Mouse (Mus musculus): ENCODE data around the gene Dram1.

DNA sequence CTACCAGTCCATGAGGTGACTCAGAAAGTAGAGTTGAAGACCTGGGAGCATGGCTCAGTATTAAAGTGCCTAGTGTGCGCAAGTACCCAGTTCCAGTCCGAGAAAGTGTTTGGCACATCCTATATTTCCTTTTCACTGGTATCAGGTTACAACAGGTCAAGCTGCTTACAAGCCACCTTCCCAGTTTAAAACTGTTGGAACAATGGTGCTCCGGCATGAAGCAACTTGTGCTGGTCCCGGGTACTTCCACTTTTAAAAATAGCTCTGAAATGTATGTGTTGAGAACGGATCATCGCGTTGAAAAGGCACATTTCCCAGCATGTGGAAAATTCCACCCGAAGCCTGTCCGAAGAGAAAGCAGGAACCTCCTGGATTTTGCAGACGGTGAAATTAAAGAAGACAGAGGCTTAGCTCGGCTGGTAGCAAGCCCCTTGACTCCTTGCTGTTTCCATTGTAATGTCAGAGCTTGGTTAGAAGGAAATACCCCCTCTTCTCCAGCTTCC is 32.9 kb downstream of the Dram1 start:
- TF ChIP-seq POLR2A (IDR thresholded peaks at IDR 0.05; ENCODE audit: low read depth, low read length): no peak
- TF ChIP-seq CTCF (IDR thresholded peaks at IDR 0.05; ENCODE audit: borderline replicate concordance, insufficient read depth, low read length): no peak
